Mouse (Mus musculus): ENCODE results near the gene Grk2.

GRCm38 (mm10) chr19:4247010-4247409 lies 59.0 kb downstream of the Grk2 start:
- TF ChIP-seq CTCF (IDR thresholded peaks at IDR 0.05; ENCODE audit: low read depth) (0 out of 2 replicates have a peak, but pooled peaks have one; percentile 7), EP300 (IDR thresholded peaks at IDR 0.05; ENCODE audit: low read depth) (no peak)

All from heart, postnatal 0 days (tissue).